Mouse (Mus musculus): Measurements from ENCODE around the gene Tfr2.

DNA sequence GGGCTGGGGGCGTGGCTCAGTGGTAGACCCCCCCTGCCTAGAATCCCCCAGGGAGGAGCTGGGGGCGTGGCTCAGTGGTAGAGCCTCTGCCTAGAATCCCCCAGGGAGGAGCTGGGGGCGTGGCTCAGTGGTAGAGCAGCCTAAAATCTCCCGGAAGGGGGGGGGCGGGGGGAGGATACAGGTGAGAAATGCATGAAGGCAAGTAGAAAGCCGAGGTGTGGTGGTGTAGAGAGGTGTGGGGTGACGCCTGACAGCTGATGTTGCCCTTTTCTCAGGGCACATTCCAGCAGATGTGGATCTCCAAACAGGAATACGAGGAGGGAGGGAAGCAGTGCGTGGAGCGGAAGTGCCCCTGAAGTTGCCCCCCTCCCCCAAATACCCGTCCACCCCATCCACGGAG lies 609 bp upstream of the Tfr2 start:
- TF ChIP-seq CTCF (IDR thresholded peaks at IDR 0.05; ENCODE audit: low read depth, low read length) (no peak), POLR2A (IDR thresholded peaks at IDR 0.05; ENCODE audit: borderline replicate concordance, low read depth, low read length) (no peak)
